Mouse (Mus musculus): ENCODE measurements at regions not wholly inside any gene's neighbourhood (a gene's known extent, or its start where the extent isn't known, plus 50 kb on each side); places are given as distances from the start of the nearest gene placed in this dataset.
"Not testable (repeated sequence)": the region's sequence is repeated elsewhere in the genome, so short reads cannot be mapped to it uniquely, and the experiment has no call there.

DNA sequence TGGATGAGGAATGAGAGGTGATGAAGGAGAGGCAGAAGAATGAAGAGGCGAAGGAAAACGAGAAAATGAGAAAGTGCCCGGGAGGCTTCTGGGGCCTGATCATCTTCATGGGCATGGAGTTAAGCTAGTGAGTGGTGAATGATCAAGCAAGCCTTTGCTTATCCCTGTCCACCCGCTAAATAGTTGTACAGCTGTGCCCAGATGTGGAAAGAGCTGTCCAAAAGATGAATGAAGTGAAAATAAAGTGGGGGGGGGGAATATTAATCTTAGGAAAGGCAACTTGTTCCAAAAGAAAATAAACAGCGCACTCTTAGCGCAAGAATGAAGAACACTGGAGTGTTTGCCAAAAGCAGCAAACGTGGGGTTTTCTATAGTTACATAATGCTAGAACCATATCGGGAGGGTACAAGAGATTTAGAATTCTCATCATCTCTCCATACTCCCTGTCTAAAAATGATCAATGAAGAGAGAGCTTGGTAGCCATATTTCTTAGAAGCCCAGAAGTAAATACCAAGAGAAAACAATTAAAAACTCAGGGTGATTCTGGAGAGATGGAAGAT lies 188.5 kb downstream of the Utp18 start:
- no peak overlapping the region for H3K4me3 ChIP-seq
- no peak overlapping the region for H3K27ac ChIP-seq
- ATAC-seq (ENCODE audit: low FRiP score) = no peak
- no peaks in the 10 kb centered on the region for H3K27me3 ChIP-seq
- H3K36me3 ChIP-seq = no peaks in the 10 kb centered on the region
- H3K4me2 ChIP-seq (replicated peaks) = no peak overlapping the region
- WGBS = 89% methylated on average over 8 of the region's 8 CpGs
- no peaks in the 10 kb centered on the region for H3K9me3 ChIP-seq (replicated peaks)
- H3K4me1 ChIP-seq = no peaks in the 10 kb centered on the region
- no peak overlapping the region for H3K9ac ChIP-seq

DNA sequence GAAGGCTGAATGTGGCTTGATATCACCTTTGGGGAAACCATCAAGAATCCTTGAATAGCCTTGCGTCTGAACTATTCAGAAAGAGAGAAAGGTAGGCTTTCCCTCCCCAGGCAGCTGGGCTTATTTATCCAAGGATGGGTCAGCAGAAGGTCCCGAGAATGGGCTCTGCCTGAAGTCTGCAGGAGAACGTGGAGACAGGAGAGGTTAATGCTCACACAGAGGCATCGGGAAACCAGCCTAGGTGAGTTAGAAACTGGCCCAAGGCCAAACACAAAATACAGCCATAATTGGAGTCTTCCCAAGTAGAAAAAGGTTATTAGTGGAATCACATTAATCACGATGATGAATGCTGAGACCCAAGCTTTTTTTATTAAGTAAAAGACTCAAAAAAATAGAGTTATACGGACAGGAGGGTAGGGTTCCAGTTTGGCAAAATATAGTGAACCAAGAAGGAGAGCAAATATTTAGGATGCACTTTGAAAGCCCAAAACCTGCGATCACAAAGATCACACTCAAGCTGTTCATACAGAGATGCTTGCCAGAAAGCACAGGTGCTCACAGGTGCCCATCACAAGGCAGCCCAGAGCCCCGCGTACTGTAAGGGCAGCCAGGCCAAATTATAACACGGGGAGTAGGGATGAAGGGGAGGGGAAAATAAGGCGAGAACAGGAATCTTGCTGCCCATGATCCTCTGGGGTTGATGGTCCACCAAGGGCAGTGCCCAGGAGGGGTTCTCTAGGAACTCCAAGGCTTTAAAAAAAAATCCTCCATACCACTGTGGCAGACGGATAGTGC lies 189.3 kb downstream of the Utp18 start:
- 85% methylated on average over 12 of the region's 12 CpGs for WGBS
- Histone ChIP-seq H3K27me3 (no peaks in the 10 kb centered on the region), H3K4me2 (replicated peaks) (no peak overlapping the region), H3K9ac (no peak overlapping the region), H3K27ac (no peak overlapping the region), H3K9me3 (replicated peaks) (no peaks in the 10 kb centered on the region), H3K36me3 (no peaks in the 10 kb centered on the region), H3K4me1 (no peaks in the 10 kb centered on the region), H3K4me3 (no peak overlapping the region)
- ATAC-seq (ENCODE audit: low FRiP score) = no peak

- Histone ChIP-seq H3K36me3 (no peaks in the 10 kb centered on the region), H3K27ac (no peak overlapping the region), H3K4me1 (no peaks in the 10 kb centered on the region), H3K4me2 (replicated peaks) (no peak overlapping the region), H3K9ac (no peak overlapping the region), H3K27me3 (no peaks in the 10 kb centered on the region), H3K9me3 (replicated peaks) (no peaks in the 10 kb centered on the region), H3K4me3 (no peak overlapping the region)
- 82% methylated on average over 5 of the region's 5 CpGs for WGBS
- ATAC-seq (ENCODE audit: low FRiP score) = no peak
Measured at GRCm38 (mm10) chr11:93683691-93684090, 201.9 kb downstream of the Utp18 start.

DNA sequence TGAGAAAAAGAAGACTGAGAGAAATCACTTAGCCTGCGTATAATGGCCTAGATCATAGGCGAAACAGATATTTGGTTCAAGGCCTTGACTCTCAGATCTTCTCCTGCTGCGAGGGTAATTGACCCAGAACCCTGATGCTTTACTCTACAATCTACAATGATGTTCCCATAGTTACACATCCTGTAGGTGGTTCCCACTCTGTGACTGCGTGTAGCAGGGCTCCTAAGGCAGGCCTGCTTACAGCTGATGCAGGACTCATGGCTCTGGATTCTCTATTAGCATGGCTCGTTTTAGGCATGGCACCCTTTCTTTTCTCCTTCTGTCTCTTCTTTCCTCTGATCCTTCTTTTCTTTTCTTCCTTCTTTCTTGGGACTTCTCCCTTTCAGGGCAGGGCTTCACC lies 209.3 kb downstream of the Utp18 start:
- H3K9me3 ChIP-seq (replicated peaks) = no peaks in the 10 kb centered on the region

DNA sequence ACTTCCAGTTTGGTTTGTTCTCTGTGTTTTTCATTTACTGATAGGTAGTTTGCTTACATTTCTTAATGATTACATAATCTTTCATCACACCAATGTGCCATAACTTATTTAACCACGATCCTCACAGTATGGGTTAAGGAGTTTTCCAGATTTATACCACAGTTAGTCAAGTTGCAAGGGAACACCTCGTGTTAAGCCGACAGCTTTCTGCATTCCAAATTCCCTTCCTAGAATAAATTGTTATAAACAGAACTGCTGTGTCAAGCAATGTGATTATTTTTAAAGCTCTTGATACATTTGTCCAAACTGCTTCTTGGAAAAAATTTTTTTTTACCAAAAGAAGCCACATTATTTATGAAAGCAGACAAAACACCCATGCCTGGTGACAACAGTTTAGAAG lies 213.5 kb downstream of the Utp18 start:
- Histone ChIP-seq H3K4me1 (no peaks in the 10 kb centered on the region), H3K9ac (no peak overlapping the region), H3K4me2 (replicated peaks) (no peak overlapping the region), H3K27me3 (no peaks in the 10 kb centered on the region), H3K9me3 (replicated peaks) (no peaks in the 10 kb centered on the region), H3K36me3 (no peaks in the 10 kb centered on the region), H3K4me3 (no peak overlapping the region), H3K27ac (no peak overlapping the region)
- ATAC-seq (ENCODE audit: low FRiP score) = no peak
- 87% methylated on average over 3 of the region's 3 CpGs for WGBS

More for the DNA sequence above, 209.3 kb downstream of the Utp18 start:
- no peak overlapping the region for H3K27ac ChIP-seq
- no peaks in the 10 kb centered on the region for H3K36me3 ChIP-seq
- ATAC-seq (ENCODE audit: low FRiP score) = no peak
- no peak overlapping the region for H3K4me3 ChIP-seq
- no peak overlapping the region for H3K9ac ChIP-seq
- H3K4me2 ChIP-seq (replicated peaks) = no peak overlapping the region
- H3K27me3 ChIP-seq = no peaks in the 10 kb centered on the region
- no peaks in the 10 kb centered on the region for H3K4me1 ChIP-seq
- 87% methylated on average over 5 of the region's 5 CpGs for whole genome bisulfite sequencing

DNA sequence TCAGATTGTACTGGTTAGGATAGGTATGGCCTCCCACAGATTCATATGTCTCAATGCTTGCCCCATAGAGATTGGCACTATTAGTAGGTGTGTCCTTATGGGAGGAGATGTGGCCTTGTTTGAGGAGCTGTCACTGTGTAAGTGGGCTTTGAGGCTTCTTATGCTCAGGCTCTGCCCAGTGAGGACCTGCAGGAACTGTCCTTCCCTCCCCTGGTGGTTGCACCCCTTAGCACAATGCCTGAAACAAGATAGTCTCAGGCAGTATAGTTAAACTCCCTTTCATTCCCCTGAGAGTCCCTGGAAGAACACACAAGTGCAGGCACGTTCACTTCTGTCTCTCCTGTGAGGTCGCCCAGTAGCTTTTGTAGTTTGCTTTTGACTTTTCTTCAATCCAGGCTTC lies 223.9 kb downstream of the Utp18 start:
- no peak for ATAC-seq (ENCODE audit: low FRiP score)
- WGBS = 44% methylated on average over 2 of the region's 2 CpGs
- Histone ChIP-seq H3K4me2 (replicated peaks) (no peak overlapping the region), H3K27me3 (no peaks in the 10 kb centered on the region), H3K9me3 (replicated peaks) (no peaks in the 10 kb centered on the region), H3K36me3 (no peaks in the 10 kb centered on the region), H3K9ac (no peak overlapping the region), H3K27ac (no peak overlapping the region), H3K4me1 (no peaks in the 10 kb centered on the region), H3K4me3 (no peak overlapping the region)

GRCm38 (mm10) chr11:93660379-93660778 lies 225.2 kb downstream of the Utp18 start:
- 92% methylated on average over 7 of the region's 7 CpGs for WGBS
- Histone ChIP-seq H3K27me3 (no peaks in the 10 kb centered on the region), H3K4me1 (no peaks in the 10 kb centered on the region), H3K9me3 (replicated peaks) (no peaks in the 10 kb centered on the region), H3K4me2 (replicated peaks) (no peak overlapping the region), H3K27ac (no peak overlapping the region), H3K36me3 (no peaks in the 10 kb centered on the region), H3K9ac (no peak overlapping the region), H3K4me3 (no peak overlapping the region)
- ATAC-seq (ENCODE audit: low FRiP score) = no peak

DNA sequence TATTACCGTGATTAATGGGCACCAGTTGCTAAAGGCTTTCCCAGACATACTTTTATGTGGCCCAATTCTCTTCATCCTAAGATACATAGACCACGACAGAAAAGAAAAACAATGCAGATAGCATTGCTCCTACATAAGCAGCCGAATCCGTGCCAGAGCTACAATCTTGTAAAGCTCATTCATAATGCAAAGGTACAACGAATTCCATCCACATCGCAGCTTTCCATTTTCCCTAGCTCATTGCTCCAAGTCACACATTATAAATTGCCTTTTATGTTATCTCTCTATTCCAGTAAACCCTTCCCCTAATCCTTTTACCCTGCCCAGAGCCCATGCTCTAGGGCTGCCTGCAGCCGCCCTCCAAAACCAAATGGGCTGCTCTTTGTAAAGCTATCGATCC lies 226.8 kb downstream of the Utp18 start:
- Histone ChIP-seq H3K27me3 (no peaks in the 10 kb centered on the region), H3K4me3 (no peak overlapping the region), H3K4me1 (no peaks in the 10 kb centered on the region), H3K9me3 (replicated peaks) (no peaks in the 10 kb centered on the region), H3K4me2 (replicated peaks) (no peak overlapping the region), H3K36me3 (no peaks in the 10 kb centered on the region), H3K27ac (no peak overlapping the region), H3K9ac (no peak overlapping the region)
- ATAC-seq (ENCODE audit: low FRiP score) = no peak
- WGBS = 77% methylated on average over 8 of the region's 8 CpGs

GRCm38 (mm10) chr11:93655602-93656239 lies 229.8 kb downstream of the Utp18 start:
- no peak overlapping the region for H3K27ac ChIP-seq
- whole genome bisulfite sequencing = 79% methylated on average over 9 of the region's 9 CpGs
- no peak overlapping the region for H3K4me2 ChIP-seq (replicated peaks)
- ATAC-seq (ENCODE audit: low FRiP score) = no peak
- no peaks in the 10 kb centered on the region for H3K36me3 ChIP-seq
- no peaks in the 10 kb centered on the region for H3K9me3 ChIP-seq (replicated peaks)
- no peaks in the 10 kb centered on the region for H3K4me1 ChIP-seq
- no peak overlapping the region for H3K9ac ChIP-seq
- H3K27me3 ChIP-seq = no peaks in the 10 kb centered on the region
- H3K4me3 ChIP-seq = no peak overlapping the region

DNA sequence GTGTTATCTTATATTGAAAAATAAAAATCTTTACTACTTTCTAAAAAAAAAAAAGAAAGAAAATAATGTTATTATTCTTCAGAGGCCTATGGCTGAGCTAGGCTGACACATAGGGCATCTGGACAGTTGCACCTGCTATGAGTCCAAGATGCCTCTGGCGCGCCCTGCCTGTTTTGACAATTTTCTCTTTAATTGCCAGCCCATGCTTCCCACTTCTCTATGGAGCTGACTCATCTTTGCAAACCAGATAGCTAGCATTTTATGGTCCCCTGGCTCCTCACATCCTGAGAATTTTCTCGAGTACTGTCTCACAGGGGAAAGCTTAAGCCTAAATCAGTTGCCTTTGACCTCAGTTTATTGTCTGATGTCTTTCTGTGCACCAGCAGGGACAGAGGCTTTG lies 232.2 kb downstream of the Utp18 start:
- Histone ChIP-seq H3K4me1 (no peaks in the 10 kb centered on the region), H3K27ac (no peak overlapping the region), H3K4me2 (replicated peaks) (no peak overlapping the region), H3K36me3 (no peaks in the 10 kb centered on the region), H3K9ac (no peak overlapping the region), H3K9me3 (replicated peaks) (no peaks in the 10 kb centered on the region), H3K4me3 (no peak overlapping the region), H3K27me3 (no peaks in the 10 kb centered on the region)
- 72% methylated on average over 3 of the region's 3 CpGs for WGBS
- no peak for ATAC-seq (ENCODE audit: low FRiP score)

- H3K9ac ChIP-seq; H3K9me3 ChIP-seq (replicated peaks); H3K4me1 ChIP-seq; H3K4me2 ChIP-seq (replicated peaks); H3K27ac ChIP-seq; ATAC-seq (ENCODE audit: low FRiP score); H3K4me3 ChIP-seq; H3K27me3 ChIP-seq; H3K36me3 ChIP-seq: not testable (repeated sequence)
Measured at GRCm38 (mm10) chr11:93651966-93652365, 233.6 kb downstream of the Utp18 start.

Data from hindbrain, embryonic 12.5 days (tissue).